Mouse (Mus musculus) ES-Bruce4 (cell line): ENCODE results near the gene Herc4. TPM values are rescaled to one million over a fixed set of nuclear protein-coding genes. Genes with fewer than 3 reads are reported as not detected.

Experiments used
- H3K27ac ChIP-seq: 2 replicates; pipeline ENCODE4 v1.5.1; 2012; ENCODE audit warnings: low read length, inconsistent platforms; ENCODE audit not compliant: insufficient read depth
- H3K27me3 ChIP-seq: 2 replicates; pipeline ENCODE4 v1.6.1; 2012; ENCODE audit warnings: mild to moderate bottlenecking, low read length, inconsistent platforms; ENCODE audit not compliant: control insufficient read depth, poor library complexity, insufficient read depth, severe bottlenecking
- H3K36me3 ChIP-seq: 2 replicates; pipeline ENCODE4 v1.6.1; 2012; ENCODE audit warnings: inconsistent platforms, mild to moderate bottlenecking, low read length, moderate library complexity; ENCODE audit not compliant: control insufficient read depth, poor library complexity, insufficient read depth, severe bottlenecking
- H3K4me1 ChIP-seq: one replicate; pipeline ENCODE4 v1.8.1; 2011; ENCODE audit warnings: low read length; ENCODE audit not compliant: control insufficient read depth, insufficient read depth
- H3K4me3 ChIP-seq: 2 replicates; pipeline ENCODE4 v1.5.1; 2011; ENCODE audit warnings: low read depth, mild to moderate bottlenecking, low read length
- H3K9ac ChIP-seq: 2 replicates; pipeline ENCODE4 v1.6.1; 2012; ENCODE audit warnings: low read depth, mild to moderate bottlenecking, inconsistent platforms; ENCODE audit not compliant: poor library complexity, severe bottlenecking
- H3K9me3 ChIP-seq: replicated peaks from 2 replicates; pipeline ENCODE4 v1.6.1; 2012; ENCODE audit warnings: mild to moderate bottlenecking, low read length, inconsistent platforms; ENCODE audit not compliant: control insufficient read depth, poor library complexity, insufficient read depth, severe bottlenecking
- CTCF ChIP-seq: IDR thresholded peaks from one replicate; pipeline ENCODE4 v1.8.1; 2011; ENCODE audit warnings: low read depth, low read length
- EP300 ChIP-seq: IDR thresholded peaks from 2 replicates; pipeline ENCODE4 v1.6.1; 2011; ENCODE audit warnings: low read depth, low read length; ENCODE audit not compliant: insufficient read depth
- POLR2A ChIP-seq: IDR thresholded peaks from one replicate; pipeline ENCODE4 v1.8.1; 2011; ENCODE audit warnings: low read length; ENCODE audit not compliant: insufficient read depth
- polyA plus RNA-seq: library from polyadenylated mRNA; stranded (reverse); fragments of >200 nt; gene quantifications from 2 replicates; pipeline ENCODE4 v1.2.4, GENCODE M21; 2011; ENCODE audit warnings: low read depth; ENCODE audit not compliant: missing spikeins, insufficient read depth, insufficient read length

The Herc4 gene
- polyA plus RNA-seq, 1 experiment, result 139 TPM

GRCm38 (mm10) chr10:63235889-63236288 is 7.7 kb upstream of the Herc4 start:
- TF ChIP-seq EP300 (no peak), CTCF (no peak), POLR2A (no peak)
- H3K27ac ChIP-seq, result no peak overlapping the region
- peaks cover 2% of the 10 kb centered on the region for H3K4me1 ChIP-seq
- no peak overlapping the region for H3K4me3 ChIP-seq
- H3K9ac ChIP-seq, result no peak overlapping the region
- no peaks in the 10 kb centered on the region for H3K36me3 ChIP-seq
- no peaks in the 10 kb centered on the region for H3K9me3 ChIP-seq
- no peaks in the 10 kb centered on the region for H3K27me3 ChIP-seq

GRCm38 (mm10) chr10:63236663-63237062 is 6.9 kb upstream of the Herc4 start:
- Histone ChIP-seq H3K4me3 (no peak overlapping the region), H3K4me1 (peaks cover 2% of the 10 kb centered on the region), H3K27me3 (no peaks in the 10 kb centered on the region), H3K9me3 (no peaks in the 10 kb centered on the region), H3K9ac (no peak overlapping the region), H3K36me3 (no peaks in the 10 kb centered on the region), H3K27ac (no peak overlapping the region; the same call in 1 of the 2 replicates)
- TF ChIP-seq CTCF, result no peak
- no peak for TF ChIP-seq POLR2A
- peak; percentile 60; the same call in 1 of the 2 replicates for TF ChIP-seq EP300

DNA sequence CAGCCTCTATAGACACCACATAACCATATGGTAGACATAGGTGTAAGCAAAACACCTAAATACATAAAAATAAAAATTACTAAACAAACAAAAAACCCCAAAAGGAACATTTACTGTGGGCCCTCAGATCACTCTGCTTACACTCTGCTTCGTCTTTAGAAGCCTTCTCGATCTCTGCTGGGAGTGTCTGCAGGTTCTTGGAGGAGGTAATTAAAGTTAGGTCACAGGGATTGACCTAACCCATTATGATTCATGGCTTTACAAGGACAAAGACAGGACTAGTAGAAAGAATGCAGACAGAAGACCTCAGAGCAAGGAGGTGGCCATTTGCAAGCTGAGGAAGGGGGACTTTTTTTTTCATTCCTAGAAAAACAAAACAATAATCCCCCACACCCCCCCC is 6.4 kb upstream of the Herc4 start:
- TF ChIP-seq POLR2A, result no peak
- no peaks in the 10 kb centered on the region for H3K36me3 ChIP-seq
- no peak overlapping the region for H3K4me3 ChIP-seq
- no peak overlapping the region for H3K9ac ChIP-seq
- H3K9me3 ChIP-seq, result no peaks in the 10 kb centered on the region
- peaks cover 2% of the 10 kb centered on the region for H3K4me1 ChIP-seq
- H3K27ac ChIP-seq, result no peak overlapping the region; the same call in 1 of the 2 replicates
- no peaks in the 10 kb centered on the region for H3K27me3 ChIP-seq

DNA sequence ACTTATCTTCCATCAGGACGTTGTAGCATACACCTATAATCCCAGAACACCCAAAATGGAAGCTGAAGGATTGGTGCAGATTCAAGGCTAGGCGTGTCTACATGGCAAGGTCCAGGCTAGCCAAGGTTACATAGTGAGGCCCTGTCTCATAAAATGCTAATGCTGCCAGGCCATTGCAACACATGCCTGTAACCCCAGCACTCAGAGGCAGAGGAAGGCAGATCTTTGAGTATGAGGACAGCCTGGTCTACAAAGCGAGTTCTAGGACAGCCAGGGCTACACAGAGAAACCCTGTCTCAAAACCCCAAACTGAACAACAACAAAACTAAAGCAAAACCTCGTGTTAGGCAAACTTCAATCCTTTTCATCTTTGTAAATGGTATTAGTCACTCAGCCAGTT is 5.5 kb upstream of the Herc4 start:
- no peak overlapping the region for H3K27ac ChIP-seq
- H3K4me1 ChIP-seq, result peaks cover 2% of the 10 kb centered on the region
- H3K27me3 ChIP-seq, result no peaks in the 10 kb centered on the region
- H3K9ac ChIP-seq, result no peak overlapping the region
- no peaks in the 10 kb centered on the region for H3K9me3 ChIP-seq
- no peaks in the 10 kb centered on the region for H3K36me3 ChIP-seq
- TF ChIP-seq POLR2A (no peak), CTCF (no peak), EP300 (no peak)
- H3K4me3 ChIP-seq, result no peak overlapping the region

GRCm38 (mm10) chr10:63239848-63240247 is 3.8 kb upstream of the Herc4 start:
- Histone ChIP-seq H3K4me3 (no peak overlapping the region), H3K4me1 (peaks cover 2% of the 10 kb centered on the region), H3K36me3 (no peaks in the 10 kb centered on the region), H3K9ac (no peak overlapping the region), H3K9me3 (no peaks in the 10 kb centered on the region), H3K27me3 (no peaks in the 10 kb centered on the region), H3K27ac (no peak overlapping the region)
- TF ChIP-seq EP300, result no peak
- TF ChIP-seq POLR2A, result no peak
- TF ChIP-seq CTCF, result no peak

DNA sequence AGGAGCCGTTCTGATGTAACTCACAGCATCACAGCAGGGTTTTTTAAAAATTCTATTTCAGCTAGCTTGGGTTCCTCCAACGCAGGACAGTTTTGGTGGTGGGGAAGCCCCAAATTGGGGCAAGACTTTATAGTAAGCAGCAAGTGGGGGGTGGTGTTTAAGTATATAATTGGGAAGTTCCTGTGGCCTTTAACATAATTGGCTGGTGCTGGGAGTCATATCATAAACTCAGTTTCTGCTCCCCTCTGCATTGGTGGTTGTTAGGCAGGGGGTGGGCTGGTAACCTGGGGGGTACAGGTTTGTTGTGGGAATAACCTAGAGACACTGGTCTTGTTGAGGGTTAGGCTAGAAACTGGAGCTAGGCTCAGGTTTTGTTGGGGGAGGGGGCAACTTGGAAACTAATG is 2.7 kb upstream of the Herc4 start:
- Histone ChIP-seq H3K9ac (no peak overlapping the region), H3K9me3 (no peaks in the 10 kb centered on the region), H3K4me1 (peaks cover 3% of the 10 kb centered on the region), H3K4me3 (no peak overlapping the region), H3K27ac (no peak overlapping the region), H3K36me3 (peaks cover 4% of the 10 kb centered on the region), H3K27me3 (no peaks in the 10 kb centered on the region)
- TF ChIP-seq CTCF (no peak), POLR2A (no peak), EP300 (no peak)
